Mouse (Mus musculus) activated CD4-positive, CD25-positive, alpha-beta regulatory T cell, adult 9 weeks (primary cell): Measurements from ENCODE around the gene Trim62. TPM values are rescaled to one million over a fixed set of nuclear protein-coding genes. Genes with fewer than 3 reads are reported as not detected.

Experiments
- polyA plus RNA-seq: library from polyadenylated mRNA; unstranded; fragments of 100-300 nt; shearing (Covaris generic); gene quantifications from one replicate; pipeline ENCODE4 v1.2.1, GENCODE M21; 2017

Gene Trim62
- polyA plus RNA-seq, result 0.73 TPM

DNA sequence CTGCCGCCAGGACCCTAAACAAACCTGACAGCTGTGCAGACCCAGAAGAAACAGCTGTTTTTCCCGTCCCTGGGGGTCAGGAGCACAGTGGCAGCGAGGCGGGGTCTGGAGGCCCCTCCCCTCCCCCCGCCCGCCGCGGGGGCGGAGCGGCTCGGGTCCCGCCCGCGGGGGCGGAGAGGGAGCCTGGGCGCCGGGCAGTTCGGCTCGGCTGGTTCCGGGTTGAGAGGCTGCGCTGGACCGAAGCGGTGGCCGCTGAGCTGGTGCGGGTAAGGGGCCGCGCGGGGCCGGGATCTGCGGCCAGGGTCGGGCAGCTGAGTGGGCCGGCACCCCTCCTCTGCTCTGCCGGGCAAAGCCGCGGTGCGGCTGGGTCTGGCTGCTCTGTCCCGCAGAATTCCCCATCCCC lies at the start of gene Trim62:
TSS of gene Trim62 (plus strand) at position 202 of the 403 bp plus-strand sequence.

Other genes with a start within 250 kb of the Trim62 start
- gene Phc2, start 228.9 kb upstream of the Trim62 start, polyA plus RNA-seq, result 9.0 TPM
- not detected for gene A3galt2, start 128.2 kb upstream of the Trim62 start, polyA plus RNA-seq
- 21.4 TPM for gene Zfp362, start 77.5 kb upstream of the Trim62 start, polyA plus RNA-seq
- not detected for gene Azin2, start 78.9 kb downstream of the Trim62 start, polyA plus RNA-seq
- 154 TPM for gene Ak2, start 108.4 kb downstream of the Trim62 start, polyA plus RNA-seq
- gene Rnf19b, start 174.7 kb downstream of the Trim62 start, polyA plus RNA-seq, result 8.1 TPM
- not detected for gene Tmem54, start 222.0 kb downstream of the Trim62 start, polyA plus RNA-seq
- not detected for gene Hpca, start 238.5 kb downstream of the Trim62 start, polyA plus RNA-seq